Mouse (Mus musculus) spleen, adult 2 months (tissue): ENCODE data around the gene Bloc1s2.

Experiments
- CTCF ChIP-seq: fragments of 200-500 bp; IDR thresholded peaks from 2 replicates; pipeline ENCODE4 v1.5.1; 2011; ENCODE audit warnings: mild to moderate bottlenecking, inconsistent platforms; ENCODE audit not compliant: insufficient read depth, insufficient read length, insufficient replicate concordance; ENCODE audit errors: extremely low read depth
- POLR2A ChIP-seq: fragments of 200-500 bp; IDR thresholded peaks from 2 replicates; pipeline ENCODE4 v1.6.1; 2011; ENCODE audit warnings: low read depth, low read length, inconsistent platforms

GRCm38 (mm10) chr19:44148991-44149390 lies 2.7 kb upstream of the Bloc1s2 start:
- TF ChIP-seq POLR2A: no peak
- TF ChIP-seq CTCF: no peak
